Mouse (Mus musculus) kidney, postnatal 0 days (tissue): ENCODE measurements around the gene Brd1. TPM values are rescaled to one million over a fixed set of nuclear protein-coding genes. Genes with fewer than 3 reads are reported as not detected.
A peak's percentile ranks its signal among the peaks of the same experiment; 100 is the strongest.

Experiments
- ATAC-seq: fragments of 200-750 bp; cut with Nextera tagmentation; replicated peaks from 2 replicates; pipeline ENCODE4 v1.8.0; 2017; ENCODE audit warnings: low read depth, moderate number of reproducible peaks, moderate TSS enrichment, moderate library complexity; ENCODE audit not compliant: low FRiP score
- DNase-seq: peaks from one replicate; pipeline ENCODE4 v3.0.0-alpha.2; 2016; ENCODE audit warnings: low spot score
- H3K27ac ChIP-seq: fragments of 300-500 bp; sonication (generic); 2 replicates; pipeline ENCODE4 v1.5.1; 2014; ENCODE audit warnings: mild to moderate bottlenecking
- H3K27me3 ChIP-seq: fragments of 300-500 bp; sonication (generic); 2 replicates; pipeline ENCODE4 v1.6.1; 2014; ENCODE audit warnings: low read length, mixed read lengths; ENCODE audit not compliant: insufficient read depth
- H3K36me3 ChIP-seq: fragments of 300-500 bp; sonication (generic); 2 replicates; pipeline ENCODE4 v1.6.1; 2014; ENCODE audit warnings: low read length, mixed read lengths; ENCODE audit not compliant: insufficient read depth
- H3K4me1 ChIP-seq: fragments of 300-500 bp; sonication (generic); replicated peaks from 2 replicates; pipeline ENCODE4 v1.6.1; 2014; ENCODE audit warnings: antibody characterized with exemption, low read length, mixed read lengths; ENCODE audit not compliant: insufficient read depth
- H3K4me2 ChIP-seq: fragments of 300-500 bp; sonication (generic); 2 replicates; pipeline ENCODE4 v1.6.1; 2014; ENCODE audit warnings: mild to moderate bottlenecking, low read length, moderate library complexity, mixed read lengths
- H3K4me3 ChIP-seq: fragments of 300-500 bp; sonication (generic); replicated peaks from 2 replicates; pipeline ENCODE4 v1.5.1; 2014; ENCODE audit warnings: low read depth, low read length
- H3K9ac ChIP-seq: fragments of 300-500 bp; sonication (generic); 2 replicates; pipeline ENCODE4 v1.6.1; 2014; ENCODE audit warnings: low read depth, low read length
- H3K9me3 ChIP-seq: fragments of 300-500 bp; sonication (generic); replicated peaks from 2 replicates; pipeline ENCODE4 v1.6.1; 2016; ENCODE audit warnings: low read length, inconsistent platforms, mixed read lengths
- CTCF ChIP-seq: IDR thresholded peaks from 2 replicates; pipeline ENCODE4 v1.5.1; 2016; ENCODE audit warnings: antibody characterized with exemption, low read depth, mild to moderate bottlenecking, moderate library complexity
- WGBS: fragments of 180-500 bp; shearing (Covaris S2); extraction: QIAGEN DNeasy Blood & Tissue Kit; methylation state at CpG from one replicate; pipeline ENCODE4 v1.1.7; 2014; 5-methylcytosine and 5-hydroxymethylcytosine counted together
- polyA plus RNA-seq: library from polyadenylated mRNA; unstranded; fragments of >200 nt; fragmentation: Nextera tagmentation; extraction: Ambion mirVana; gene quantifications from 2 replicates; pipeline ENCODE4 v1.2.1, GENCODE M21; 2015

The Brd1 gene
- polyA plus RNA-seq, 1 experiment from 2014 or later, result 16.9 TPM

DNA sequence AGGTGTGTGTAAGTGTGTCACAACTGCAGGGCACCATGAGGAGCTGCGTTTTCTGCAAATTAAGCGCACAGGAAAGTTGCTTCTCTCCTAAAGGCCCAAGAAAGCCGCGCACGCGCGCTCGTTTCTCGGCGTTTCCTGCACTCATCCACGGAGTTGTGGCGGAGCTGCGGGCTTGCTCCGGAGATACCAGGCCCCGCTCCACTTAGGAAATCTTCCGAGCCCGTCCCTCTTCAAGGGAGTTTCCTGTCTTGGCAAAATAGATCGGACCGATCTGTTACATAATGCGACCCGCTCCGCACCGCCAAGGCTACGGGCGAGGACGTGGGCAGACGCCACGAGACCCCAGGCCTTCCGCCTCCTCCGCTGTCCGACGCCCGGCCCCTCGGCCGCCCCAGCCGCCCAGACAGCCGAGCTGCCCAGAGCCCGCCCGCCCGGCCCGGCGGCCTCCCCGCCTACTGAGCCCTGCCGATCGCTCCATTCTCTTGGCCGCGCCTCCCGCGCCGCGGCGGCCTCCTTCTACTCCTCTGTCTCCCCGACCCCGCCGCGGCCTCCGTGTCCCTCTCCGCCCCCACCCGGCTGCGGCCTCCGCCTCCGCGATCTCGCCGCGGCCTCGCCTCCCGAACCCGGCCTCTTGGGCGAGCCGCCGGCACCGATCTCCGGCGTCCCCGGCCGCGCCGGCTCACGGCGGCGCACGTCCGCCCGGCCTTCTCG, 837 bp downstream of the Brd1 start:
- Histone ChIP-seq H3K4me2 (peak overlapping the region; percentile 79), H3K4me3 (peak overlapping the region; percentile 99), H3K27me3 (no peaks in the 10 kb centered on the region), H3K36me3 (peaks cover 22% of the 10 kb centered on the region), H3K4me1 (peaks cover 16% of the 10 kb centered on the region), H3K9ac (peak overlapping the region; percentile 97), H3K27ac (peak overlapping the region; percentile 95), H3K9me3 (no peaks in the 10 kb centered on the region)
- WGBS, result under 1% methylated on average over 83 of the region's 86 CpGs
- peak; percentile 58 for ATAC-seq
- TF ChIP-seq CTCF, result no peak
- DNase-seq, result peak; percentile 69

DNA sequence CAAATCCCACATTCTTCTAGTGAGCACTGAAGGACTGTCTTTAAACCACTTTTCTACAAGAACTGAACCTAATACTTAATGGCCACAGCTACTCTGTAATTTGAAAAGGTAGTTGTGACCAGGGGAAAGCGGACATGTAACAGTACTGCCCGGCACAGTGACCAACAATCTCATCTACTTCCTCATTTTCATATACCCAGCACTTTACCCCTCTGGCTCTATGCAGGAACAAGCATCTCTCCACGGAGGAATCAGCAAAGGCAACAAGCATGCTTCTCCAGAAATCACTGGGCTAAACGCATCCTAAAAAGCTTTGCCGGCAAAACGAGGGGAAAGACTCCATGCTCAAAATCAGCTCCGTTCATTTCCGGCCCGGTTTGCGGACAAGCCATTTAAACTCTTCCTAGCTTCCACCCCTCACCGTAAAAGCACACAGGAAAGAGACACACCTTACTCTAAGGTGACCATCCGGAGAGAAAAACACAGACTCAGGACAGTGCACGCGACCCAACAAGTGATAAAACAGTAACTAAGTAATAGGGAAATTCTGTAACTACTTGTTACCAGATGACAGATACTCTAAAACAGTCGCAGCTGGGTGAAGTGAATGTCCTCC, 1.5 kb downstream of the Brd1 start:
- peak overlapping the region; percentile 79 for H3K4me2 ChIP-seq
- peak overlapping the region; percentile 99 for H3K4me3 ChIP-seq
- H3K9ac ChIP-seq, result peak overlapping the region; percentile 97
- H3K36me3 ChIP-seq, result peaks cover 23% of the 10 kb centered on the region
- no peak for TF ChIP-seq CTCF
- no peaks in the 10 kb centered on the region for H3K9me3 ChIP-seq
- H3K27me3 ChIP-seq, result no peaks in the 10 kb centered on the region
- DNase-seq (peak; percentile 18), ATAC-seq (no peak)
- H3K4me1 ChIP-seq, result peaks cover 16% of the 10 kb centered on the region
- WGBS, result 10% methylated on average over 15 of the region's 15 CpGs
- H3K27ac ChIP-seq, result 0 out of 2 replicates have a peak overlapping the region, but pooled peaks have one; percentile 95

GRCm38 (mm10) chr15:88730717-88731116, 3.3 kb downstream of the Brd1 start:
- Histone ChIP-seq H3K36me3 (peaks cover 34% of the 10 kb centered on the region), H3K9me3 (no peaks in the 10 kb centered on the region), H3K27ac (0 out of 2 replicates have a peak overlapping the region, but pooled peaks have one; percentile 13), H3K4me2 (no peak overlapping the region), H3K27me3 (no peaks in the 10 kb centered on the region), H3K4me1 (peaks cover 16% of the 10 kb centered on the region), H3K4me3 (no peak overlapping the region), H3K9ac (no peak overlapping the region)
- DNase-seq (no peak), ATAC-seq (no peak)
- TF ChIP-seq CTCF, result no peak
- WGBS, result 74% methylated on average over 3 of the region's 3 CpGs

DNA sequence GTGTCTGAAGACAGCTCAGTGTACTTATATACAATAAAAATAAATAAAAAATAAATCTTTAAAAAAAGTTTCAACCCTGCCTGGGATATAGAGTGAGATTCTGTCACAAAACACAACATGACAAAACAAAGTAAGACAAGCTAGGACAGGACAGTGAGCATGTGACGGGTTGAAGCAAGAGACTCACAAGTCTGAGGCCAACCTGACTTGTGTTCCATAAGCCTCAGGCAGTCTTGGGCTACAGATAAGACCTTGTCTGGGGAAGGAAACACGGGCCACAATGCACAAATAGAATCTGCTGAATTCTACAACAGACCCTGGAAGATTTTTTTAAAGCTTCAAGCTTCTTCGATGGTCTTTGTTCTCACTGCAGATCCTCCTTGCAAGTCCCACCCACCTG, 6.8 kb downstream of the Brd1 start:
- Histone ChIP-seq H3K9me3 (no peaks in the 10 kb centered on the region), H3K4me1 (peaks cover 10% of the 10 kb centered on the region), H3K36me3 (peaks cover 49% of the 10 kb centered on the region), H3K27me3 (no peaks in the 10 kb centered on the region), H3K9ac (no peak overlapping the region), H3K27ac (no peak overlapping the region), H3K4me2 (no peak overlapping the region), H3K4me3 (no peak overlapping the region)
- ATAC-seq (no peak), DNase-seq (no peak)
- WGBS, result 90% methylated on average over 3 of the region's 3 CpGs
- no peak for TF ChIP-seq CTCF

DNA sequence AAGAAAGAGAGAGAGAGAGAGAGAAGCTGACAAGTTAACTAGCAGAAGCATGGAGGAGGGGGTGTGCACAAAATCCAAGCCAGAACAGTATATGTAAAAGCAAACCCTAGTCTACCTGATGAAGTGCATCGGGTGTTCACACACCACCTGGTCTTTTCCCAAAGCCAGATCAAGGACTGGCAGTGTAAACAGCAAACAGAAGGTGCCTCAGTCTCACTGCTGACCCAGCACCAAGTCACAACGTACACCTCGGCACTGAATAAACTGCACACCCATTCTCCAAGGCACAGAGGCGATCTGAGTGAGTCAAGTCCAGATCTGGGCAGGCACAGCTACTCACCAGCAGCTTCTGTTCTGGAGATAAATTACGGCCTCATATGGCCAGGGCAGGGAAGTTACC, 9.0 kb downstream of the Brd1 start:
- ATAC-seq, result no peak
- Histone ChIP-seq H3K9me3 (no peaks in the 10 kb centered on the region), H3K4me3 (no peak overlapping the region), H3K4me1 (no peaks in the 10 kb centered on the region; the same call in 1 of the 2 replicates), H3K27ac (no peak overlapping the region), H3K9ac (no peak overlapping the region), H3K36me3 (peaks cover 50% of the 10 kb centered on the region), H3K4me2 (no peak overlapping the region), H3K27me3 (no peaks in the 10 kb centered on the region)
- 79% methylated on average over 5 of the region's 5 CpGs for WGBS
- TF ChIP-seq CTCF, result no peak
- no peak for DNase-seq

GRCm38 (mm10) chr15:88724311-88724710, 9.7 kb downstream of the Brd1 start:
- no peak for DNase-seq
- Histone ChIP-seq H3K4me1 (no peaks in the 10 kb centered on the region; the same call in 1 of the 2 replicates), H3K27me3 (no peaks in the 10 kb centered on the region), H3K27ac (no peak overlapping the region), H3K9me3 (no peaks in the 10 kb centered on the region), H3K9ac (no peak overlapping the region), H3K4me3 (no peak overlapping the region), H3K36me3 (peaks cover 47% of the 10 kb centered on the region), H3K4me2 (no peak overlapping the region)
- no peak for ATAC-seq
- 87% methylated on average over 7 of the region's 7 CpGs for WGBS
- TF ChIP-seq CTCF, result no peak
